Mouse (Mus musculus) liver, embryonic 15.5 days (tissue): ENCODE measurements around the gene Miga1. TPM values are rescaled to one million over a fixed set of nuclear protein-coding genes. Genes with fewer than 3 reads are reported as not detected.
A peak's percentile ranks its signal among the peaks of the same experiment; 100 is the strongest.

Experiments
- ATAC-seq: fragments of 200-750 bp; cut with Nextera tagmentation; 2 replicates; pipeline ENCODE4 v1.8.0; 2017; ENCODE audit warnings: moderate number of reproducible peaks, mild to moderate bottlenecking, moderate library complexity; ENCODE audit not compliant: insufficient read depth
- H3K27ac ChIP-seq: fragments of 300-500 bp; sonication (generic); replicated peaks from 2 replicates; pipeline ENCODE4 v1.5.1; 2015; ENCODE audit warnings: mild to moderate bottlenecking, inconsistent platforms
- H3K27me3 ChIP-seq: fragments of 300-500 bp; sonication (generic); 2 replicates; pipeline ENCODE4 v1.6.1; 2015; ENCODE audit warnings: mild to moderate bottlenecking, inconsistent platforms
- H3K36me3 ChIP-seq: fragments of 300-500 bp; sonication (generic); replicated peaks from 2 replicates; pipeline ENCODE4 v1.6.1; 2015; ENCODE audit warnings: moderate library complexity, mild to moderate bottlenecking, inconsistent platforms
- H3K4me1 ChIP-seq: fragments of 300-500 bp; sonication (generic); replicated peaks from 2 replicates; pipeline ENCODE4 v1.6.1; 2015; ENCODE audit warnings: inconsistent platforms
- H3K4me2 ChIP-seq: fragments of 300-500 bp; sonication (generic); 2 replicates; pipeline ENCODE4 v1.6.1; 2015; ENCODE audit warnings: moderate library complexity, mild to moderate bottlenecking, inconsistent platforms
- H3K4me3 ChIP-seq: fragments of 300-500 bp; sonication (generic); replicated peaks from 2 replicates; pipeline ENCODE4 v1.5.1; 2015; ENCODE audit warnings: mild to moderate bottlenecking, inconsistent platforms
- H3K9ac ChIP-seq: fragments of 300-500 bp; sonication (generic); 2 replicates; pipeline ENCODE4 v1.6.1; 2015; ENCODE audit warnings: moderate library complexity, mild to moderate bottlenecking, inconsistent platforms
- H3K9me3 ChIP-seq: fragments of 300-500 bp; sonication (generic); replicated peaks from 2 replicates; pipeline ENCODE4 v1.6.1; 2016; ENCODE audit warnings: inconsistent platforms
- WGBS: fragments of 180-500 bp; shearing (Covaris S2); methylation state at CpG from one replicate; pipeline ENCODE4 v1.1.7; 2015; ENCODE audit warnings: mixed read lengths; ENCODE audit not compliant: insufficient replicate concordance; 5-methylcytosine and 5-hydroxymethylcytosine counted together
- polyA plus RNA-seq: library from polyadenylated mRNA; unstranded; fragments of >200 nt; fragmentation: Nextera tagmentation; extraction: Ambion mirVana; gene quantifications from 2 replicates; pipeline ENCODE4 v1.2.1, GENCODE M21; 2015

Miga1 gene
- polyA plus RNA-seq, 1 experiment from 2014 or later: 3.5 TPM

DNA sequence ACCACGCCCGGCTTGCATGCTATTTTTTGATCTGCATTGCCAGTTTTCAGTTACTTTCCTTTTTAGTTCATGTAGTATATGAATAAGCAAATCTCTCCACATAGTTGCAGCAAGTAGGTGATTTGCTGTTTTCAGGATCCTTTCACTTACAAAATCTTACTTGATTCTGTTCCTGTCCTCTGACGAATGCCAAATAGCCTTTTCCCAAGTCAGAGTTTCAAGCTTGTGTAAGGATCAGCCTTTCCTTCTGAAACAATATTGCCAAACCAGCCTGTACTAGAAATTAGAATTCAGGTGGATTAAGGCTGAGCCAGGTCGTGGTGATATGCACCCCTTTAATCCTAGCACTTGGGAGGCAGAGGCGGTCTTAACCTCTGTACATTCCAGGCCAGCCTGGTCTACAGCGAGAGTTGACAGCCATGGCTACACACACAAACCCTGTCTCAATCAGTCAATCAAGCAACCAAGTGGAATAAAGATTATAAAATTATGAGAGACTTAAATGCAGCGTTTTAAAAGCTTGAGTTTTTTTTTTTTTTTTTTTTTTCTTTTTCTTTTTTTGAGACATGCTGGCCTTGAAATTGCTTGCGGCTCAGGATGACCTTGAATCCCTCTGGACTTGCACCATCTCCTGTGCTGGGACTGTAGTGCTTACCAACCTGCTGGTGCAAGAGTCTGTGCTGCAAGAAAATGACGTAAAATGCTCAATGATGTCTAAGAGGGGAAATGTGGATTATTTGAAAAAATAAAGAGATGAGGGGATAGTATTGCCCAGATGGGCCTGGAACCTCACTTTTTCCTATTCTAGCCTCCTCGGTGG lies 8.0 kb upstream of the Miga1 start:
- Histone ChIP-seq H3K27ac (peak overlapping the region; percentile 19; the same call in 1 of the 2 replicates), H3K36me3 (peaks cover 7% of the 10 kb centered on the region; the same call in 1 of the 2 replicates), H3K4me1 (peaks cover 58% of the 10 kb centered on the region), H3K27me3 (no peaks in the 10 kb centered on the region), H3K9me3 (no peaks in the 10 kb centered on the region), H3K4me3 (0 out of 2 replicates have a peak overlapping the region, but pooled peaks have one; percentile 82), H3K9ac (no peak overlapping the region), H3K4me2 (peak overlapping the region; percentile 73)
- no peak for ATAC-seq
- 80% methylated on average over 10 of the region's 10 CpGs for WGBS

DNA sequence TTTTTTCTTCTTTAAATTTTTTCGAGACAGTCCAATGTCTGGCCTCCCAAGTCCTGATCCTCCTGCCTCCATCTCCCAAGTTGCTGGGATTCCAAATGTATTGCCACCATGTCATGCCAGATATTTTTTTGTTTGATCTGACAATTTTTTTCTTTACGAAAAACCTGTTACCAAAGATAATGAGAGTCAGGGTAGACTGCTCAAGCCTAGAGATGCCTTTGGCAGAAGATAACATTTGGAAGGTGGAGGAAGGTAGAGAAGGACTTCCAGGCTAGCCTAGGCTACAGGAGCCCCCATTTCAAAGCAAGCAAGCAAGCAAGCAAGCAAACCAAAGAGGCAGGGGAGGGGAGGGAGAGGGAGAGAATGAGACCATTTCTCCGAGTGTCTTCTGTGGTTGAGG lies 7.0 kb upstream of the Miga1 start:
- ATAC-seq: peak; percentile 47
- H3K27ac ChIP-seq: peak overlapping the region; percentile 95
- peak overlapping the region; percentile 82 for H3K4me3 ChIP-seq
- H3K27me3 ChIP-seq: no peaks in the 10 kb centered on the region
- H3K4me1 ChIP-seq: peaks cover 51% of the 10 kb centered on the region
- H3K36me3 ChIP-seq: 0 out of 2 replicates have a peak, but pooled peaks cover 7% of the 10 kb centered on the region
- no peaks in the 10 kb centered on the region for H3K9me3 ChIP-seq
- WGBS: 17% methylated on average over 3 of the region's 3 CpGs
- H3K9ac ChIP-seq: peak overlapping the region; percentile 83
- H3K4me2 ChIP-seq: peak overlapping the region; percentile 73

DNA sequence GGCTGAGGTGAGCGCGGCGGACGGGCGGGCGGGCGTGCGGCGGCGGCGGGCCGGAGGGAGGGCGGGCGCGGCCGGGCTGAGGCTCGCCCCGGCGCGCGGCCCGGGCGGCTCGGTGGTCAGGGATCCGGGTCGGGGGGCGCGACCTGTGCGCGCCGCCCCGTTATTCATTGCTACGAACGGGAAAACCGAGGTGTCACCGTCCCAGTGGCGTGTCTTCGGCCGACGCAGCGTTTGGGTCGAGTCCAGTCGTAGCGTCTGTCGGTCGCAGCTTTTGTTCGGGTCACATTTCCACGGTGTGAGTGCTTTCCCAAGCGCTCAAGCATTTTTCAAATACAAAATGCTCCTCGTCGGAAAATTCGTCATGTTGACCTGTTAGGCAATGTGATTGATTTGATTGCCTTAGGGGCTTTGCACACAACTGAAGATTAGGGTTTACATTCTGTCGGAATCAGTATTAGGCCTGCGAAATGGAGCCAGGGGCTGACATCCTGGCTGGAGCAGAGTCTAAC lies 6.5 kb upstream of the Miga1 start:
- Histone ChIP-seq H3K36me3 (0 out of 2 replicates have a peak, but pooled peaks cover 7% of the 10 kb centered on the region), H3K4me3 (peak overlapping the region; percentile 82), H3K9ac (peak overlapping the region; percentile 83), H3K9me3 (no peaks in the 10 kb centered on the region), H3K4me2 (peak overlapping the region; percentile 73), H3K27me3 (no peaks in the 10 kb centered on the region), H3K4me1 (peaks cover 45% of the 10 kb centered on the region), H3K27ac (peak overlapping the region; percentile 95)
- WGBS: under 1% methylated on average over 51 of the region's 54 CpGs
- peak; percentile 81 for ATAC-seq

DNA sequence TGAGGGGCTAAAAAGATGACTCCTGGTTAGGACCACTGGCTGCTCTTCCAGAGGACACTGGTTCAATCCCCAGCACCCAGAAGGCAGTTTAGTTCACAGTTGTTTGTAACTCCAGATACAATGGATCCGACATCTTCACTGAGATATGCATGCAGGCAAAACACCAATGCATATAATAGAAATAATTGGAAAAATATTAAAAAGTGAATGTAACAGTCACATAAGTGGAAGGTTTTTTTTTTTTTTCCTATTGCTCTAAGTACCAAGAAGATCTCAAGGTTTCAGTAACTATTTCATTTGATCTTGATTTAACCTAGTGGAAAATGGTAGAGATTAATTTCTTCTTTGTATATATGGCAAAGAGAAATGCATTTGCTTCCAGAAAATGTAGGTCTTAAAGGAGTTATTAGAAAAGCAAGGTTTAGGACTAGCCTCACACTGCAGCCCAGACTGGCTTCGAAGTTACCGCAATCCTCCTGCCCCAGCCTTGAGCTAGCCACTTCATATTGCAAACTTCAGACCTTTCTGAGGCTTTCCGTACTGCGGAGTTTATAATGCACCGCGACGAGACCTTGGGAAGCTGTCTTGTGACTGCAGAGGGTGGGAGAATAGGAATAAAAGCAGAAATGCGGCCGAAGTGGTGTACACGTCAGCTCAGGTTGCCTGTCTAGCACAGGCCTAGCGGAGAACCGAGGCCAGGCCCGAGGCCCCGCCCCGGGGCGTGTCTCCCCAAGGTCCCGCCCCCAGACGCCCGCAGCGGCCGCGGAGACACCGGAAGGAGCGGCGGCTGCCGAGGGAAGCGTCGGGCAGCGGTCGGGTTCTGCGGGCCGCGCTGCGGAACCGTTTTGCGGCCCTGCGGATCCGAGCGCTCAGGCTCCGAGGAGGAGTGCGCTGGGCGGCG lies 5.8 kb upstream of the Miga1 start, which contains the start of gene Usp33:
TSS of gene Usp33 (plus strand) at position 747 of the 901 bp plus-strand sequence.
- H3K4me3 ChIP-seq: peak within 1 kb of the TSS; percentile 82
- peak within 1 kb of the TSS; percentile 83 for H3K9ac ChIP-seq
- H3K9me3 ChIP-seq: no peaks in the 10 kb centered on the region
- peak within 1 kb of the TSS; percentile 95 for H3K27ac ChIP-seq
- no peaks in the 10 kb centered on the region for H3K27me3 ChIP-seq
- ATAC-seq: peak; percentile 94
- WGBS: 7% methylated on average over 37 of the region's 44 CpGs
- 0 out of 2 replicates have a peak, but pooled peaks cover 7% of the 10 kb centered on the region for H3K36me3 ChIP-seq
- peak within 1 kb of the TSS; percentile 73 for H3K4me2 ChIP-seq
- peaks cover 40% of the 10 kb centered on the region for H3K4me1 ChIP-seq

DNA sequence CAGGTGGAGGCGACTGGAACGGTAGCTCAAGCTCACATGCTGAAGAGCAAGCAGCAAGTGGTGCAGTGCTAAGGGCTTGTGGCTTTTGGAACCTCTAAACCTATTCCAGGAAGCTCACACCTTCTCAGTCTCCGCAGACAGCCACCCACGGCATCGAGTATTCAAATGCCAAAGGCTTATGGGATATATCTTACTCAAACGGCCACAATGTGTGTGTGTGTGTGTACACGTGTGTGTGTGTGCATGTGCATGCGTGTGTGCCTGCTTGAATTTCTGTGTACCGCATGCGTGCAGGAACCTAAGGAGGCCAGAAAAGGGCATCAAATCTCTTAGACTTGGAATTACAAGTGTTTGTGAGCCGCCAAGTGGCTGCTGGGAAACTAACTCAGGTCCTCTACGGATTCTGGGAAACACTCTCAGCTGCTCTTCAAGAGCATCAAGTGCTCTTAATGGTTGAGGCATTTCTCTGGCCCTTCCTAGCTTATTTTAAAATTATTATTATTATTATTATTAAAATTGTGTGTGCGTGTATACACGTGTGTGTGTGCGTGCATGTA lies 2.8 kb upstream of the Miga1 start:
- WGBS: 78% methylated on average over 15 of the region's 15 CpGs
- Histone ChIP-seq H3K4me3 (no peak overlapping the region), H3K4me1 (peaks cover 29% of the 10 kb centered on the region), H3K27me3 (no peaks in the 10 kb centered on the region), H3K4me2 (no peak overlapping the region), H3K36me3 (no peaks in the 10 kb centered on the region), H3K27ac (no peak overlapping the region), H3K9ac (no peak overlapping the region), H3K9me3 (no peaks in the 10 kb centered on the region)
- ATAC-seq: no peak

DNA sequence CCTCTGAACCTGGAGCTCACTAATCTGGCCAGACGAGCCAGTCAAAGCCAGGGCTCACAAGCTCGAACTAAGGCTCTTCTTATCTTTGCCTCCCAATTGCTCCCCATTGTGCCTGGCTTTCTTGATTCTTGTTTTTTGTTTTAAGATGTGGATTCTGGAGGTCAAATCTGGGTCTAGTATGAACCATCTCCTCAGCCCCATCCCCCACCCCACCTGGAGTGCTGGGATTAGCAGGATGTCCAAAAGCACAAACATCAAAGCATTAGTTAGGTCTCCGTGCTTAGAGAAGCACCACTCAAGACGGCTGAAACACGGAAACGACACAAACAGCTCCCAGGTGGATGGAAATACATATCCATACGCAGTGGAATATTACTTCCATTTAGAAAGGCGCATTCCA lies 4.1 kb downstream of the Miga1 start:
- WGBS: 69% methylated on average over 8 of the region's 8 CpGs

DNA sequence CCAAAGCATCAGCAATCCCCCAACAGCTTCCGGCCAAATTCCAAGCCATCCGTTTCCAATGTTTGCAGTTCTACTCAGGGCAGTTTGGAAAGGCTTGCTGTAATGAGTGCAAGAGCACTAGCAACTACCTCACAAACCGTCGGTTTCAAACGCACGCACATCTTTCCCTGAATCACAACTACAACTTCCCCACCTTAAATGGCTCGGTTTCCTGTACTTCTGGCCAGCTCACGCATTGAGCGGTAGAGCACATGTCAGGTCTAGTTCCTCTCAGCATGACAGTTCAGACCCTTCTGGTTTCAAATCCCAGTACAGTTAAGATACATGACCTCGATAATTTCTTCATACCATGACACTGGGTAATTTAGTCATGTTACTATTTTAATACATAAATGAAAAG lies 6.6 kb downstream of the Miga1 start:
- Histone ChIP-seq H3K27me3 (no peaks in the 10 kb centered on the region), H3K4me1 (no peaks in the 10 kb centered on the region; the same call in 1 of the 2 replicates), H3K9ac (no peak overlapping the region), H3K36me3 (peaks cover 26% of the 10 kb centered on the region), H3K9me3 (no peaks in the 10 kb centered on the region), H3K4me3 (no peak overlapping the region), H3K4me2 (no peak overlapping the region), H3K27ac (no peak overlapping the region)
- 58% methylated on average over 10 of the region's 10 CpGs for WGBS
- ATAC-seq: no peak; the same call in 1 of the 2 replicates

More for the DNA sequence above, 4.1 kb downstream of the Miga1 start:
- no peaks in the 10 kb centered on the region for H3K27me3 ChIP-seq
- no peaks in the 10 kb centered on the region for H3K9me3 ChIP-seq
- H3K4me2 ChIP-seq: no peak overlapping the region
- peaks cover 17% of the 10 kb centered on the region for H3K4me1 ChIP-seq
- peaks cover 26% of the 10 kb centered on the region for H3K36me3 ChIP-seq
- H3K4me3 ChIP-seq: no peak overlapping the region
- no peak overlapping the region for H3K27ac ChIP-seq
- no peak for ATAC-seq
- H3K9ac ChIP-seq: no peak overlapping the region

DNA sequence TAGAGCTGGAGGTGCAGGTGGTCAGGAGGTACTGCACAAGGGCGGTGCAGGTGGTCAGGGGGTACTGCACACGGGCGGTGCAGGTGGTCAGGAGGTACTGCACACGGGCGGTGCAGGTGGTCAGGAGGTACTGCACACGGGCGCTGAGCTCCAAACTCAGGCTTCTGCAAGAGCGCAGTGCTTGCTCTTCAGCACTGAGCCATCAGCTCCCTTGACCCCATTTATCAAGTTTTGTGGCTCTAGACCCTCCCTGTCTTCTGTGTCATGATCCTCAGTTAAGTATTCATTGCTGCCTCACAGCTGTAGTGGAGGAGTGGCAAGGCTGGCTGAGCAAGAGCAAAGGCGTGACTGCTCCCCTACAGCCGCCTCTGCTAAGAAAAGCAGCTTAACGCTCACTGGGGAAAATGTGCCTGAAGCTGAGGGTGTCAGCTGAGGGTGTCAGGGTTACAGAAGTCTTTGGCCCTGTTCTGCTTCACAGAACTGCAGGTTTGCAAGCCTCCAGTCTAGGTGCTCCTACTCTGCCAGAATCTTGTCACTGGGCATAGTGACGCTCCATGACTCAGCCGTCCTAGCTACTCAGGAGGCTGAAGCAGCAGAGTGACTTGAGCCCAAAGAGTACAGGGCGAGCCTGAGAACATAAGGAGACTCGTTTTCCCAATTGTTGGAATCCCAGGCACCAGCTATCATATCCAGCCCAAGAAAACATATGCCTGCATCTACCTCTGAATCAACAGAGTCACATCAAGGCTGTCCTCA lies 7.5 kb downstream of the Miga1 start:
- 84% methylated on average over 15 of the region's 15 CpGs for WGBS
- Histone ChIP-seq H3K27me3 (no peaks in the 10 kb centered on the region), H3K4me2 (no peak overlapping the region), H3K36me3 (peaks cover 25% of the 10 kb centered on the region), H3K9me3 (no peaks in the 10 kb centered on the region), H3K9ac (no peak overlapping the region), H3K4me3 (no peak overlapping the region), H3K27ac (no peak overlapping the region), H3K4me1 (no peaks in the 10 kb centered on the region; the same call in 1 of the 2 replicates)
- no peak for ATAC-seq

DNA sequence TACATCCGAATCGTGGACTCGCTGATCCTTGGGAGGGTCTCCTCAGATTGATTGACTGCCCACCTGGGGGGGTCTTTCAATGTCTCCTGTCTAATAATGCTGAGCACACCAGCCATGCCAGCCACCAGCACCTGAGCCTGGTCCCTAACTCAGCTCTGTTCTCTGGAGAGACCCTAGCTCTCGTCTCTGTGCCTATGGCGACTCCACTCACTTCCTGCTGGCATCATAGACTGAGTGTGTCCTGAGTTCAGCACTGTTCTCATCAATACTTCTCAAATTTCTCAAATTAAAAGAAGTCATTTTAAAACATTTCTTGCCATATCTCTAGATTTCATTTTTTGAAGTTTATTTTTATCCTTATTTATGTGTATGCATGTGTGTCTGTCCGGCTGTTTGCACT lies 8.1 kb downstream of the Miga1 start:
- no peaks in the 10 kb centered on the region; the same call in 1 of the 2 replicates for H3K4me1 ChIP-seq
- peaks cover 19% of the 10 kb centered on the region for H3K36me3 ChIP-seq
- no peak for ATAC-seq
- H3K9ac ChIP-seq: no peak overlapping the region
- no peak overlapping the region for H3K4me2 ChIP-seq
- H3K4me3 ChIP-seq: no peak overlapping the region
- H3K27me3 ChIP-seq: no peaks in the 10 kb centered on the region
- no peaks in the 10 kb centered on the region for H3K9me3 ChIP-seq
- no peak overlapping the region for H3K27ac ChIP-seq
- 82% methylated on average over 6 of the region's 6 CpGs for WGBS
